Mouse (Mus musculus) CH12.LX (cell line): ENCODE data around the gene Hnrnpll.

Experiments used
- EP300 ChIP-seq: IDR thresholded peaks from 2 replicates; pipeline ENCODE4 v1.6.1; 2011; ENCODE audit warnings: low read length, improper control_type of control experiment
- POLR2A ChIP-seq: IDR thresholded peaks from 2 replicates; pipeline ENCODE4 v1.6.1; 2011; ENCODE audit warnings: low read depth, mild to moderate bottlenecking, improper control_type of control experiment, low read length
- TBP ChIP-seq: conservative IDR thresholded peaks from 2 replicates; pipeline ENCODE4 v1.6.1; 2011; ENCODE audit warnings: low read depth, low read length, improper control_type of control experiment
- TCF12 ChIP-seq: IDR thresholded peaks from 2 replicates; pipeline ENCODE4 v1.6.1; 2014; ENCODE audit warnings: low read depth, mild to moderate bottlenecking, inconsistent platforms, low read length, improper control_type of control experiment
- ZNF384 ChIP-seq: IDR thresholded peaks from 2 replicates; pipeline ENCODE4 v1.6.1; 2012; ENCODE audit warnings: low read depth, low read length, improper control_type of control experiment, inconsistent platforms

GRCm38 (mm10) chr17:80041739-80042138, 20.4 kb downstream of the Hnrnpll start:
- TF ChIP-seq POLR2A: no peak
- no peak for TF ChIP-seq TCF12
- no peak for TF ChIP-seq ZNF384
- TF ChIP-seq EP300: no peak
- TF ChIP-seq TBP: no peak
